Mouse (Mus musculus): ENCODE data around the gene C8b.

DNA sequence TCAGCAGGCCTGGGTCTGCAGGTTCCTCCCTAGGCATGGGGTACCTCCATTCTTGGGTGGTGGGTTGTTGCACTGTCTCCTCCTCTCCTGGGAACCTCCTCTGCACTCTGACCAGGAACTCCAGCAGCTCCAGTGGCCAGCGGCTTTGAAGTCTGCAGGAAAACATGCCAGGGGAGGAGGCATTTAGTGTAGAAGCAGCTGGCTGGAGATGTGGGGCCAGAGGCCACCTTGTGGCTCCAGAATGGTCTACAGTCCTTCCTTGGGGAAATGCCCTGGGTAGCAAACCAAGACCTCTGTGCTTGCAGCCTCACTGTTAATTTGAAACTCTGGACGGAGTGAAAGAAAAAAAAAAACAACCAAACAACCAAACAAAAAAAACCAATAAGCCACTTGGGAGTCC lies 51.4 kb downstream of the C8b start:
- TF ChIP-seq CTCF (IDR thresholded peaks at IDR 0.05; ENCODE audit: low read depth) (no peak), EP300 (IDR thresholded peaks at IDR 0.05; ENCODE audit: low read depth) (no peak)
